Mouse (Mus musculus) hindbrain, embryonic 14.5 days (tissue): Measurements from ENCODE around the gene Igsf10. TPM values are rescaled to one million over a fixed set of nuclear protein-coding genes. Genes with fewer than 3 reads are reported as not detected.
A peak's percentile ranks its signal among the peaks of the same experiment; 100 is the strongest.

ENCODE experiments used
- ATAC-seq: fragments of 200-750 bp; cut with Nextera tagmentation; 2 replicates; pipeline ENCODE4 v1.8.0; 2017; ENCODE audit warnings: moderate number of reproducible peaks, mild to moderate bottlenecking, moderate TSS enrichment, moderate library complexity; ENCODE audit not compliant: low FRiP score
- DNase-seq: peaks from one replicate; pipeline ENCODE4 v3.0.0-alpha.2; 2015; ENCODE audit warnings: low spot score
- H3K27ac ChIP-seq: fragments of 300-500 bp; sonication (generic); 2 replicates; pipeline ENCODE4 v1.5.1; 2014; ENCODE audit warnings: mild to moderate bottlenecking, moderate library complexity
- H3K27me3 ChIP-seq: fragments of 300-500 bp; sonication (generic); 2 replicates; pipeline ENCODE4 v1.6.1; 2014; ENCODE audit warnings: mild to moderate bottlenecking, low read length, mixed read lengths; ENCODE audit not compliant: control insufficient read depth, insufficient read depth
- H3K36me3 ChIP-seq: fragments of 300-500 bp; sonication (generic); replicated peaks from 2 replicates; pipeline ENCODE4 v1.6.1; 2014; ENCODE audit not compliant: control insufficient read depth, insufficient read depth
- H3K4me1 ChIP-seq: fragments of 300-500 bp; sonication (generic); replicated peaks from 2 replicates; pipeline ENCODE4 v1.6.1; 2014; ENCODE audit warnings: antibody characterized with exemption, low read length, mixed read lengths; ENCODE audit not compliant: control insufficient read depth, insufficient read depth
- H3K4me2 ChIP-seq: fragments of 300-500 bp; sonication (generic); replicated peaks from 2 replicates; pipeline ENCODE4 v1.6.1; 2014; ENCODE audit warnings: mild to moderate bottlenecking, moderate library complexity
- H3K4me3 ChIP-seq: fragments of 300-500 bp; sonication (generic); replicated peaks from 2 replicates; pipeline ENCODE4 v1.5.1; 2014; ENCODE audit warnings: mild to moderate bottlenecking, low read length
- H3K9ac ChIP-seq: fragments of 300-500 bp; sonication (generic); 2 replicates; pipeline ENCODE4 v1.6.1; 2014
- H3K9me3 ChIP-seq: fragments of 300-500 bp; sonication (generic); 2 replicates; pipeline ENCODE4 v1.6.1; 2016; ENCODE audit warnings: low read length; ENCODE audit not compliant: control insufficient read depth
- whole genome bisulfite sequencing: fragments of 180-500 bp; shearing (Covaris S2); extraction: QIAGEN DNeasy Blood & Tissue Kit; methylation state at CpG from one replicate; pipeline ENCODE4 v1.1.7; 2014; 5-methylcytosine and 5-hydroxymethylcytosine counted together
- polyA plus RNA-seq: library from polyadenylated mRNA; unstranded; fragments of >200 nt; fragmentation: Nextera tagmentation; extraction: Ambion mirVana; gene quantifications from 2 replicates; pipeline ENCODE4 v1.2.1, GENCODE M21; 2014

Gene Igsf10
- polyA plus RNA-seq, 1 experiment from 2014 or later = 4.1 TPM

DNA sequence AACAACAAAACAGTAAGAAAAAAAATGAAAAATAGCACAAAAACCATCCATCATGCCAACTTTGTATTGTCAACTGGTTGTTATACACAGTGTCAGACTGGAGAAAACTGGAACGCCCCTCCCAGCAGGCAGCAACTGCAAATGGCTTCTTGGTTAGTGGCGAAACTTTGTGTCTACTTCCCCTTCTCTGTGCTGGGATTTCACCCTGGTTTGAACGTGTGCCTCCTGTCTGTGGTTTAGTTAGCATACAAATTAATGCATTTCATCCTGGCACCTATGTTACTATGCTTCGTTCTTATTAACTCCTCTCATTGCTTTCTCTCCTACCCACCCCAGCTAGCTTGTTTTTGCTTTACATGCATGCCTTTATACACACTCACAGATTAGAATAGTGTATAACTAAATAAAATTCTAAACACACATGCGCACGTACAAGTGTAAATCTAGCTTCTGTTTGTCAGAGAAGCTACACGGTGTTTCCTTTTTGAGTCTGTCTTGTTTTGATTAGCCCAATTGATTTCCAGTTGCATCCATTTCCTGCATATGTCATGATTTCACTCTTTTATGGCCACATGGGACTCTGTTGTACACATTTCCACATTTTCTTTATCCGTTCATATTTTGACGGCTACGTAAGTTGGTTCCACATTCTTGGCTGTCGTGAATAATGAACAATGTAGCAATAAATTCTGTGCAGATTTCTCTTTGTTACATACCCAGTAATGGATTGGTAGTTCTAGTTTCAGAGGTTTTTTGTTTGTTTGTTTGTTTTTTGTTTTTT is 2.4 kb downstream of the Igsf10 start:
- DNase-seq = no peak
- Histone ChIP-seq H3K27ac (no peak overlapping the region), H3K9ac (no peak overlapping the region), H3K36me3 (no peaks in the 10 kb centered on the region), H3K4me2 (no peak overlapping the region), H3K4me3 (no peak overlapping the region), H3K9me3 (no peaks in the 10 kb centered on the region), H3K27me3 (no peaks in the 10 kb centered on the region), H3K4me1 (peaks cover 8% of the 10 kb centered on the region)
- ATAC-seq = no peak
- 75% methylated on average over 11 of the region's 11 CpGs for WGBS

DNA sequence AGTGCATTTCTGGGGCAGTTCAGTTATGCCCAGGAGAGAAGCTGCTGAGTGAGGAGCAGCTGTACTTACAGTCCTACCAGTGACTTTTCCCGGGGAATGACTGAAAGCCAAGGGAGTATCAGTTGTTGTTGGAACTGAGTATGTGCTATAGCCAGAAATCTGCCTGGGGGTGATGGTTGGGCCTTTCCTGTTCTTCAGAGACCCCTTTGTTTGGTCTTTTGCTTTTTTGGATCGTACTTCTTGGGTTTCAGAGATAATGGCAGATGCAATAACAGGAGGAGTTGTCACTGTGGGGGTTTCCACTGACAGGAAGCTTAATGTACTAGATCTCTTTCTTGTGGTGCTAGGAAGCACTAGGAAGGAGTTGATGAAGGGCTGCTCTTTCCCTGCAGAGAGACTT is 15.7 kb downstream of the Igsf10 start:
- Histone ChIP-seq H3K36me3 (peaks cover 7% of the 10 kb centered on the region; the same call in 1 of the 2 replicates), H3K4me1 (no peaks in the 10 kb centered on the region), H3K9me3 (no peaks in the 10 kb centered on the region), H3K27me3 (no peaks in the 10 kb centered on the region), H3K4me3 (no peak overlapping the region), H3K9ac (no peak overlapping the region), H3K27ac (no peak overlapping the region), H3K4me2 (no peak overlapping the region)
- DNase-seq (no peak), ATAC-seq (no peak)
- 90% methylated on average over 2 of the region's 2 CpGs for WGBS

DNA sequence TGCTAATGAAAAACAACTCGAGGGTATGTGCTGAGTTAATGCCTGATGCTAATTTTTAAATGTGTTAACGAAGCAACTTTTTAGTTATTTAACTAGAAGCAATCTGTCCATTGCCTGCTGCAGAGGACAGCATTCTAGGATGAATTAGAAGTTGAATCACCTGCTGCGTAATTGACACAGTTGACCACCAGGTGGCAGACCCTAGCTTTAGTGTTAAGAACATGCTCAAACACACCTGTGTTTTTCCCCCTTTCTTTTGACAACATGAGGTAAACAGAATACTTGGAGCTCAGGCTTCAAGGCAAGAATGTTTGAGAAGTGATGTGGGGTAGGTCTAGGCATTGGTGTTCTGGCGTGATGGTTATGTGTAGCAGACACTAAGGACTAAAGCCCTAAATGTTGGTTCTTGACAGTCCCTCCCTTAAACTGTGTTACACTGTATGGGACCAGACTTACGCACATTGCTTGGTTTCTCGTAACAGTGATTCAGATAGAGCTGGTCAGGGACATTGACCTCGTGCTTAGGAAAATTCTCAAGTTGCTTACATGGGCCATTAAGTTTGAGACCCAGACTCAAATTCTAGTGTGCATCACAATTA is 22.8 kb downstream of the Igsf10 start:
- no peak overlapping the region for H3K27ac ChIP-seq
- ATAC-seq = no peak
- no peak overlapping the region for H3K4me3 ChIP-seq
- no peaks in the 10 kb centered on the region for H3K9me3 ChIP-seq
- DNase-seq = peak; percentile 81
- H3K4me2 ChIP-seq = no peak overlapping the region
- peaks cover 20% of the 10 kb centered on the region; the same call in 1 of the 2 replicates for H3K36me3 ChIP-seq
- WGBS = 51% methylated on average over 7 of the region's 7 CpGs
- no peaks in the 10 kb centered on the region for H3K4me1 ChIP-seq
- H3K9ac ChIP-seq = no peak overlapping the region
- no peaks in the 10 kb centered on the region for H3K27me3 ChIP-seq

DNA sequence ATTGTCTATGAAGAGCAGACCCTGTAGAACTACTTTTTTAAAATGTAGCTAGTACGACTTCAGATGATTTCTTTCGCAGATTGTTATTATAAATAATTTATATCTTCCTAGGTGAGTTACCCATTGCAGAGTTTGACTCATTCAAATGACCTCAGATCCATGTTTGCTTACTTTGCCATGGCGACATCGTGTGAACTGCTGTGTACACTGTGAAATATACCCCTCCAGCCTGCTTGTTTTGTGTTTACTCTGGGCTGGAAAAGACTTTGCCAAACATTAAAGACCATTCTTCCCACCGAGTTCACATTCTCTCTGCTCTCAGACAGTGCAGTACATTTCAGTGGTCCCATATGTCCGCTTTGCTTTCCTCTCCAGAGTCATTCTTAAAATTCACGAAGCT is 28.1 kb downstream of the Igsf10 start:
- H3K4me2 ChIP-seq = no peak overlapping the region
- no peaks in the 10 kb centered on the region for H3K27me3 ChIP-seq
- H3K27ac ChIP-seq = no peak overlapping the region
- no peak for ATAC-seq
- peaks cover 20% of the 10 kb centered on the region; the same call in 1 of the 2 replicates for H3K36me3 ChIP-seq
- DNase-seq = no peak
- H3K9me3 ChIP-seq = no peaks in the 10 kb centered on the region
- no peaks in the 10 kb centered on the region for H3K4me1 ChIP-seq
- no peak overlapping the region for H3K9ac ChIP-seq
- 78% methylated on average over 7 of the region's 7 CpGs for WGBS
- H3K4me3 ChIP-seq = no peak overlapping the region

DNA sequence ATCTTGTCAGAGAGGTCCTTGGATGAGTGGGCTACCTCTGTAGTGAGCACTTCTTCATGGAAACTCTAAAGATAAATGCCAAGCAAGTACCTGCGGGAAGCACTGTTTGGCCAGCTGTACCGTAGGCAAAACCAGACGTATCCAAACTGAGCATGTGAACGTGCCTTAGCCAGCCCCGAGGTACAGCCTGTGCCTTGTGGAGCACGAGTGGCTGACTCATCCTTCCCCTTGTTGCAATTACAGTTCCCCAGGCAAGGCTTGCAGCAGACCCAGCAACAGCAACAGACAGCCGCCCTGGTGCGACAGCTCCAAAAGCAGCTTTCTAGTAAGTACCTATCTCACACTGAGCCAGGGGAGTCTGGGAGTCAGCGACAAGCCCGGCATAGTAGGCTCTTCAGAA is 31.6 kb downstream of the Igsf10 start:
- Histone ChIP-seq H3K27me3 (no peaks in the 10 kb centered on the region), H3K27ac (no peak overlapping the region), H3K4me2 (no peak overlapping the region), H3K9me3 (no peaks in the 10 kb centered on the region), H3K4me1 (no peaks in the 10 kb centered on the region), H3K36me3 (peaks cover 2% of the 10 kb centered on the region; the same call in 1 of the 2 replicates), H3K9ac (no peak overlapping the region), H3K4me3 (no peak overlapping the region)
- DNase-seq = no peak
- no peak for ATAC-seq
- 90% methylated on average over 10 of the region's 10 CpGs for WGBS

DNA sequence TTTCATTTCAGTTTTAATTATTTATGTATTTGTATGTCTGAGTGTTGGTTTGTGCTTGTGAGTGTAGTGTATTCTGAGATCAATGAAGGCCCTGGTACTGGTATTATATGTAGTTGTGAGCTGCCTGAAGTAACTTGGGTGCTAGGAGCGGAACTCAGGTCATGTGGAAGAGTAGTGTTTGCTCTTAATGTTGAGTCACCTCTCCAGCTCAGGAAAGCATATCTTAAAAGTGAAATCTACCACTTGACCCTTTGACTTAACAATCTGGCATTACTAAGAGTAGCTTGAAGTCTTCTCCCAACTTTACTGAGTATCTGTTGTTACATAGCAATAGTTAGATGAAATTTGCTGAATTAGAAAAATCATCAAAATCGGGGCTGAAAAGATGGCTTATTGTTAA is 38.7 kb downstream of the Igsf10 start:
- no peaks in the 10 kb centered on the region for H3K9me3 ChIP-seq
- H3K4me1 ChIP-seq = no peaks in the 10 kb centered on the region
- no peak overlapping the region for H3K27ac ChIP-seq
- H3K4me2 ChIP-seq = no peak overlapping the region
- whole genome bisulfite sequencing = 96% methylated on average over 2 of the region's 2 CpGs
- DNase-seq = no peak
- H3K27me3 ChIP-seq = no peaks in the 10 kb centered on the region
- no peak overlapping the region for H3K9ac ChIP-seq
- H3K36me3 ChIP-seq = no peaks in the 10 kb centered on the region
- ATAC-seq = no peak
- H3K4me3 ChIP-seq = no peak overlapping the region

DNA sequence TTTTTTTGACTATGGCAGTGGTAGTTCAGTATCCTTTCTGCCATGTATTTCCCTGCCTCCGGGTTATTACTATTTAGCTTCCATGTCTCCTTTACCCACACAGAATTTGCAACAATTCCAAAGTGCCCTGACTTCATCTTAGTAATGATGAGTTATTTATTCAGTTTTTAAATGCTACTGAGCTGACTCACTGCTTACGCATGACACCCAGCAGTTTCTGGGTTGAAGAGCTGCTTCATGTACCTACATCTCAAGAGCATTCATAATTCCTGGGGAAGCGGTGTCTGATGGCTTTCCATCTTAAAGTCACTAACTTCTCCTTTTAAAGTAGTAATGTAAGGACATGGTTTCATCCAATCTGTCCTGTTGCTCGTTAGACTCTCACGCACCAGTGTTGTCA is 39.2 kb downstream of the Igsf10 start:
- no peak overlapping the region for H3K4me2 ChIP-seq
- no peaks in the 10 kb centered on the region for H3K27me3 ChIP-seq
- no peak overlapping the region for H3K27ac ChIP-seq
- no peaks in the 10 kb centered on the region for H3K36me3 ChIP-seq
- no peak overlapping the region for H3K9ac ChIP-seq
- WGBS = 97% methylated on average over 5 of the region's 5 CpGs
- DNase-seq (no peak), ATAC-seq (no peak)
- H3K4me3 ChIP-seq = no peak overlapping the region
- H3K4me1 ChIP-seq = no peaks in the 10 kb centered on the region
- no peaks in the 10 kb centered on the region for H3K9me3 ChIP-seq

DNA sequence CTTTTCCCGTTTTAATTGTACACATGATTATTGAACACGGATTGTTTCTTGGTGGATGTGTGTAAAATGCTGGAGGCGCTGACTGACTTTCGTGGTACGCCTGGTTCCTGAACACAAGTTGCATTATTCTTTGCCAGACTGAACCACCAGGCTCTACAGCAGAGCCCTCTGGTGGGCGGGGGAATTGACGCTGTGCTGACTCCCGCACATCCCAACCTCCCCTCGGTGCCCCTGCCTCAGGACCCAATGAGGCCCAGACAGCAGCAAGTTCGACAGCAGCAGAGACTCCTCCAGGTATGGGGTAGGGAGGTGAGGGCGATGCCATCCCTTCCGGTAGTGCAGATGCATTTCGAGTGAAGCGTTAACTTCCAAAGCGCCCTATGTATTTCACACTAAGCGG is 46.5 kb downstream of the Igsf10 start:
- H3K4me3 ChIP-seq = no peak overlapping the region
- 86% methylated on average over 16 of the region's 16 CpGs for WGBS
- no peaks in the 10 kb centered on the region for H3K36me3 ChIP-seq
- no peaks in the 10 kb centered on the region for H3K4me1 ChIP-seq
- no peak overlapping the region for H3K4me2 ChIP-seq
- H3K27ac ChIP-seq = no peak overlapping the region
- H3K27me3 ChIP-seq = no peaks in the 10 kb centered on the region
- no peak for ATAC-seq
- no peaks in the 10 kb centered on the region for H3K9me3 ChIP-seq
- no peak for DNase-seq
- no peak overlapping the region for H3K9ac ChIP-seq

DNA sequence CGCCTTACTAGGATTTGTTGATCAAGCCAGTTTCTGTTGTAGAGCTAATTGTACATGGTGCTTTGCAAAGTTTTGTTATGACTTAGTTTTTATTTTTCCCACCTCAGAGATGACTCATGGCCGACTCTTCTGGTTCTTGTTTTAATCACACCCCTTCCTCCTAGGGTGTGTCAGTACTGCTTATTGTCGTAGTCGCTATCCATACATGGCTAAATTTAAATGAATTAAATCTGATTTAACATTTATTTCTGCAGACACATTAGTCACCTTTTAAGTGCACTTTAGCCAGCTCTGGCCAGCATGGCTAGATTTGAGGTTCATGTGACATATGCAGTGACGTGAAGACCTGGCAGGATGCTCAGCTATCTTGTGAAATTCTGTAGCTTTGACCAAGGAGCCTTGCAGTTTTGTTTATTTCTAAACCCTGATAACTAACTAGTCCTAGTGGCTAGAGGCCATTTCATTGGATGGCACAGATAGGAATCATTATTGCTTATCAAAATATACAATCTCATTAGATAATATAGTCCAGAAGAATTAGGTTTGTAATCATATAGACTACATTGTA is 47.5 kb downstream of the Igsf10 start:
- DNase-seq (no peak), ATAC-seq (no peak)
- Histone ChIP-seq H3K9ac (no peak overlapping the region), H3K4me1 (no peaks in the 10 kb centered on the region), H3K27ac (no peak overlapping the region), H3K9me3 (no peaks in the 10 kb centered on the region), H3K4me2 (no peak overlapping the region), H3K4me3 (no peak overlapping the region), H3K27me3 (no peaks in the 10 kb centered on the region), H3K36me3 (no peaks in the 10 kb centered on the region)
- WGBS = 94% methylated on average over 5 of the region's 5 CpGs
